Mouse (Mus musculus): ENCODE data around the gene Mycbp2.

The Mycbp2 gene

DNA sequence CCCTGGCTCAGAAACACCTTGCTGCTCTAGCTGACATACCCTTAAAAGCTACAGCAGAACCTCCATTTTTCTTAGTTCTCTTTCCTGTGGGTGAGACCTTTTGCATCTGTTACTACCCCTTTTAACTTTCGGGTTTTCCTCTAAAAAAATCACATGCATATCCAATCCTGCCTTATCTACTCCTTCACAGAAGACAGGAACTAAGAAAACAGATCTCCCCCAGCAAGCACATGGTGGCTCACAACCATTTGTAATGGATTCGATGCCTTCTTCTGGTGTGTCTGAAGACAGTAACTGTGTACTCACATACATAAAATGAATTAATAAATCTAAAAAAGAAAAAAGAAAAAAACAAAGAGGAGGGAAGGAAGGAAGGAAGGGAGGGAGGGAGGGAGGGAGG lies 87.9 kb downstream of the Mycbp2 start:
- no peak for DNase-seq

DNA sequence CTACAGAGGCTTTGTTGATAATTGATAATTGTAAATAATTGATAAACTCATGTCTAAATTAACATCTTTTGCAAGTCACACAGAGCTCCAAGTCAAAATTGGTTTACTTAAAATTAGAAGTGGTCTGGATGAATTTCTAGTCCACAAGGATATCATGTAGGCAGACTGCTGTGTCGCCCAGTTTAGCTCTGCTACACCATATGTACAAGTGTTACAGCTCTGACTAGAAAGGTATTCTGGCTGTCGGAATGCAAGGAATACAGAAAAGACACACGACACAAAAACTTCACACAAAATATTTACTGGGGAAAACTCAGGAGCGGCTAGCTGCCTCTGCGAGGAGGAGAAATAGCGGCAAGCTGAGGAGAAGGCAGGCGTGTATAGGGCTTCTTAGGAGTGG lies 89.7 kb downstream of the Mycbp2 start:
- DNase-seq: no peak

DNA sequence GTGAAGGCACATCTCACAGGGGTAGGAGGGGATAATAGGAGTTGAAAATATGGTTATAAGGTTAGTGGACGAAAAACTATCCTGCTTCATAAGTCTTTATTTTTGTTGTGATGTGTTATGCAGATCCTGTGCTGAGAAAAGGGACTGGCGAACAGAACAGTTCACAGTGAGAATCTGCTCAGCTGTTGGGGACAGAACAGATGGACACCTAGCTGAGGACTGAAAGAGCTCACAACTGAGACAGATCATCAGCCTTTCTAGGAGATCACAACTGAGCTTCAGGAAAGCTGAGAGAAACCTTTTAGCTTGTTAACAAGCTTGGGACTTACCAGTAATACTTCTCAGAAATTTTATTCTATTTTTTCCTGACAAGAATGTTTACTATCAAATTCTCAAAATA lies 92.3 kb downstream of the Mycbp2 start:
- no peak for DNase-seq

DNA sequence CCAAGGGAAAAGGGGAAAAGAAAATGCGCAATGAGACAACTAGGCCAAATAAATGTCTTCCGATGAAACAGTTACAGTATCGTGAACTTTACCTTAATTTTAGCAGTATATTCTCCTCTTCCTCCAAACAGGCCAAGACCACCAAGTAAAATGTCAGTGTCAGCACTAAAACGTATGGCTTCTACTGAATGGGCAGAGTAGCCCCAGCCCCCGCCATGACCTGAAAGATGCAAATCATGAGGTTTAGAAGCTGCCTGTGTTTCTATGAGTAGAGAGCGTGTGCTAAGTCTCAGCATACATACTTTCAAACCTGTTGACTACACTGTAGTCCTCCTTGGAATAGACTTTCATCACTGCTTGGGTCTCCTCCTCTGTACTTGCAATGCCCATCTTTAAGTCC lies 104.6 kb downstream of the Mycbp2 start:
- no peak for DNase-seq

DNA sequence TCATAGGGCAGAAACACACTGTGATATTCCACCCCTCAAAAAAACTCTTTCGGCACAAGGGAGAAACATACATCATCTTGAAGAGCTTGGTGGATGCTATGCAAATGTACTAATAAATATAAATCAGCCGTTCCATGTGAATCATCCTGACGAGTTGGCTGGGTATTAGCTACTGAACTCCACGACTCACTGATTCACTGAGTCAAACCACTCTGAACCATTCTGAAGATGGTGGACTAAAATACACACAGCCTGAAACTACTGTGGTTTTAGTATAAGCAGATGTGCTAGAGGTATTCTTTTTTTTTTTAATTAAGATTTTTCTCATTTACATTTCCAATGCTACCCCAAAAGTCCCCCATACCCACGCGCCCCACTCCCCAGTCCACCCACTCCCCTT lies 111.8 kb downstream of the Mycbp2 start:
- no peak for DNase-seq

DNA sequence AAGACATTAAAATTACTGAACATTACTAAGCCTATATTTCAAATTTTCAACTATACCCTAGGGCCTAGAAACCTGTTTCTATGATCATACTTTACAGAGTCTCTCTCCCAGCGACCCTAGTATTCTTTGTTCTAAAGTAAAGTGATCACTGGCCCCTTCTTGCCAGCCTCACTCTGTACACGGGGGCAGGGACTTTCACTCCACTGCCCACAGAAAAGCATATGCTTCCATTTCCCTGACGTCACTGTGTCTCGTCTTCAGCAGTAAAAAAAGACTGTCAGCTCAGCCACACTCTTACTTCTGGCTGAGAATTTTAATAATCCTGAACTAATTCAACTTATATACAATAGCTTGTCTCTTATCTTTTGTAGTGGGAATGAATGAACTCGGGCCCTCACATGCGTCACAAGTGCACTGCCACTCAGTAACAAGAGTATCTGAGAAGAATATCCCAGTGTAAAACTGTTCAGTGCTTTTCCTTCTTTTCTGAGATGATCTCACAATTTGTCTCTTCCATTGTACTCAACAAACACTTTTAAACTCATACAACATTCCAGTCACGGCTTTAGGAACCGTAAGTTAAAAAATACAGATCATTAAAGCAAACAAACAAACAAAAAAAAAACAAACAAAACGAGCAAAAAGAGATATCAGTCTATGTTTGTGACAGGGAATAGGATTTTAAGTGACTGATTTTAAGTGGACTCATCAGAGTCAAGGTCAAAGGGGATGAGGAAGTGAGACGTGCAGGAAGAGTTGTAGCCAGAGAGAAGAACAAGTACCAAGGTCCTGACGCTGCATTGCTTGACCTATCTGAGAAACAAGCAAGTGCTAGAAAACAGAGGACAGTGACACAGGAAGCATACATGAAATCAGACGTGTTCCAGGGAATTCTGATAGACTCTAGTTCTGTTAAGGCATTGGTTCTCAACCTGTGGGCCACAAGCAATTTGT lies 112.7 kb downstream of the Mycbp2 start:
- no peak for DNase-seq

DNA sequence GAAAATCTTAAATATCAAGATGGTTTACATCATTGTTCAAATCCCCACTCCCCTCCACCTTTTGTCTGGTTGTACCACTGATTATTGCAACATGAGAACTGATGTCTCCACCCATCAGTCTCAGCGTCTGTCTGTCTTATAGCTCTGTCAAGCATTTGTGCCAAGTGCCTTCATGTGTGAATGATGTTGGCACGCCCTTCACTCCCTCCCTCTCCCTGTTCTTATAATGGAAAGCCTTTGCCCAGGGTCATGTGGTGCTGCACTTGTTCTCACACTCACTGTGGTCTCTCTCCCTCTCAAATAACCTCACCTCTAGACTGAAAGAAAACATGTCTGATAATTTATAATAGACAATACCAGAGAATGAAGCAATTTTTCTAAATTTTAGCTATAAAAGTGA lies 124.3 kb downstream of the Mycbp2 start:
- DNase-seq: no peak

DNA sequence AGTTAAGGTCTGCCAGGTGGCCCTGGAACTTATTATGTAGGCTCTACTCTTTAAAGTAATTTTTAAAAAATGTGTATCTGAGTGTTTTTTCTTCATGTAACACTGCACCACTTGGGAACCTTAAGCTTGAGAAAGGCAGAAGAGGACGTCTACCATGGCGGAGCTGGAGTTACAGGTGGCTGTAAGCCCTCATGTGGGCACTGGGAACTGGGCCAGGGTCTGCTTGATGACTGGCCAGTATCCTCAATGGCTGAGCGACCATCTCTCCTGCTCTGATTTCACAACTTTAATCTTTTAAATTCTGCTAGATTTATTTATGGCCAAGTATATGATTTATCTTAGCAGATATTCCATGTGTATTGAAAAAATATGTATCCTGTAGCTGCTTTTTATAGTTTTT lies 124.9 kb downstream of the Mycbp2 start:
- DNase-seq: no peak

DNA sequence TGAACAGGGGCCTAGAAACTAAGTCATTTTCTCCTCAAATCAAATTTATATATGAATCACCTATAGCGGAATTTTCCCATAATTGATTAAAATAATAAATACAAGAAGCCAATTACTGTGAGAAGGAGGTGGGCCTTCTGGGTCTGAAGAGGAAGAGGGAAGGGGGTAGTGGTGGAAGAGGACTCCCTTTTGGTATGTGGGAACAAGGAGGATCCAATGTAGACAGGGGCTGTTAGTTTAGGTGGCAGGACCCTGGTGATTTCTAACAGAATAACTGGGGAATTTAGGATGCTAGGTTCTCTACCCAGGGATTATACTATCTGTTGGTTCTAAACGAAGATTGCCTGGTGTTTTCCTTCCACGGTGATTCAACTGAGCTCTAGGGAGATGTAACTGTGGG lies 130.3 kb downstream of the Mycbp2 start:
- DNase-seq: no peak

DNA sequence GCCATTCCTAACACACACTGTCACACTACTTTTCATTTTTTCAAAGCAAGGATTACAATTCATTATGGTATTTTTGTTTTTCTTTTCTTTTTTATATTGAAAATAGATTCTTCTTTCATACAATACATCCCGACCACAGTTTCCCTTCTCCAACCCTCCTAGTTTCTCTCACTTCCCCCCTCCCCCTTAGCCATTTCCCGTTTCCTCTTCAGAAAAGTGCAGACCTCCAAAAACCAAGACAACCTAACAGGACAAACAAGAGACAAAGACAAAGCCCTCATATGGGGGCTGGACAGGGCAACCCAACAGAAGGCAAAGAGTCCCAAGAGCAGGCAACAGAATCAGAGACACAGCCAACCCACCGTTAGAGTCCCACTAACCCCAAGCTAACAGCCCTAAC lies 160.0 kb downstream of the Mycbp2 start:
- no peak for DNase-seq

DNA sequence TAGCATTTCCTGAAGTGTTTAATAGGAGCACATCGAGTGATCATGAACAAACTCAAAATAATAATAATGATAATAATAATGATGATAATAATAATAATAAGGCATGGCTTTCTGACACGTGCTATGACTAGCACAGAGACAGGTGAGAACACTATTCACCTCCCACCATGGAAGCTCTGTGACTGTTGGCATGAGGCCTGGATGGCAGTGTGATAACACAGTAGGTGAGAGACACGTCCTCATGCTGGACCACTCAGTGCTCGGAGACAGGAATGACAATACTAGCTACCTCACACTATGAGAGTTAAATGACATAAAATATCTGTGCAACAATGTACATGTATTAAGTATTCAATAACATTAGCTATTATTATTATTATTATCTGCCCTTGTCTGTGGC lies 160.5 kb downstream of the Mycbp2 start:
- DNase-seq: no peak

DNA sequence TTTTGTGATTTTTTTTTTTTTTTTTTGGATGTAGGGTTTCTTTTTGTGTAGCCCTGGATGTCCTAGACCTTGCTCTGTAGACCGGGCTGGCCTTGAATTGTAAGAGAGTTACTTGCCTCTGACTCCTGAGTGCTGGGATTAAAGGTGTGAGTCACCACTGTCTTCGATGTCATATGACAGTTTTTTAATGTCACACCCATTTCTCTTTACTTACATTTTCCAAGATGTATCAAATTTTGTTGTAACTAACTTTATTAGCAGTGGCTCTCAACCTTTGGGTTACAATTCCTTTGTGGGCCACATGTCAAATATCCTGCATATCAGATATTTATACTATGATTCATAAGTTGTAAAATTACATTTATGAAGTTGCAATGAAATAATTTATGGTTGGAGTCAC lies 166.5 kb downstream of the Mycbp2 start:
- no peak for DNase-seq

DNA sequence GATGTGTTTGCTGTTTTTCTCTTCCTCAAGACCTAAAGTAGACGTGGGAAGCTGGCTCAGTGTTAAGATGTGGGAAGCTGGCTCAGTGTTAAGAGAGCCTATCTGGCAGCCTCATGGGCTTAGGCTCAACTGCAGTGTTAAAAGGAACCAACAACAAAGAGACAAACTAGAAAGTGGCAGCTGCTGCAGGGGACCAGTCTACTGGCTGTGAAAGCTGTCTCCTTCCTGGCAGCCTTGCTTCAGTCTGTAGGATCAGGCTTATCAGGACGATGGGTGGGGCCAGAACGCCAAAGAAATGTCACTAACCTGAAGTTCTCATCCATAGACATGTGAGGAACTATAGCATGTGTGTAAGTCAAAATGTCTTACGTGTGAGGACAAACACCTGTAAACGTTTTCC lies 183.7 kb downstream of the Mycbp2 start:
- no peak for DNase-seq

DNA sequence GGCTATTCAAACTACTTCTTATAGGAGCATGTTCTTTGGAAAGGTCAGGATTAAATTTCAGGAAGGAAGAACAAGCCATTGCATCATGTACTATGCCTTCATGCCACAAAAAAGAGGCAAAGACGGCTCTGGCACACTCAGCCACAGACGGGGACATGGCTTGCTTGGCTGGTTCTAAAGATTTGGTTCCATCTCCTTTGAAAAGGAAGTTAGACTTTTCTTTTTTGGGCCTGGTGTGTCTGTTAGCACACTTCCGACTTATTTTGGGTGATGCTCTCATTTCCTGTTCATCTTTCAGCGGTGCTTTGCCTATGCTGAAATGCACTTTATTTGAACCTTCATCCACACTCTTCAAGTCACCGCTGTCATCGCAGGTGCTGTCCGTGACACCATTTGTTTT lies 190.9 kb downstream of the Mycbp2 start:
- no peak for DNase-seq

DNA sequence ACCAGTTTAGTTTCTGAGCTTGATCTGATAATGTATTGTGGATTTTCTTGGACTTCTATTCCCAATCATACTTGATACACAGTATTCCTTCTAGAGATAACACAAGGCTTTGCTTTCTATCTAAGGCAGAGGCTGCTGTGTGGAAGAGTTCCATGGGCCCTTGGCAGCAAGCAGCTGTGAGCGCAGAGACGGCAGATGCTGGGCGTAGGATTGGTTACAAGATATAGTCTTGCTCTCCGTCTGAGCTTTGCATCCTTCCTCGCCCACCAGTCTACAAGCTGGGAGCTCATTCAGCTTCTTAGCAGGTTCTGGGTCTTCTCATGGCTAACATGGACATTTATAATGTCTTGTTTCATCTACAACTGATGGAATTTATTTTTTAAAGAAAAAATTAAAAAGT lies 196.5 kb downstream of the Mycbp2 start:
- no peak for DNase-seq

DNA sequence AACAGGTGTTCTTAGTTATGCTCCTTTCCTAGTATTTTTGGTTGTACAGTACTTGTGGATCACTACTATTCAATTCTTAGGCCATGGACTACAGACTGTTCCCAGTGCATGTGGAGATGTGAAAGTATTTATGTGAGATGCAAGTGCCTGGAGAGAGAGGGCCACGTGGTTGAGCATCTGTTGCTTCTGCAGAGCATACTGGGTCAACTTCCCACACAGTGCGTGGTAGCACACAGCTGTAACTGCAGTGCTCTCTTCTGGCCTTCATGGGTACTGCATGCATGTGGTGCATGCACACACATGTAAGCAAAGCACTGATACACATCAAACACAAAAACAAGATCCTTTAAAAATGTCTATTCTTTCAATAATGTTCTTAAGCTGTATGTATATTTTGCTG lies 214.6 kb downstream of the Mycbp2 start:
- DNase-seq: peak; percentile 27

DNA sequence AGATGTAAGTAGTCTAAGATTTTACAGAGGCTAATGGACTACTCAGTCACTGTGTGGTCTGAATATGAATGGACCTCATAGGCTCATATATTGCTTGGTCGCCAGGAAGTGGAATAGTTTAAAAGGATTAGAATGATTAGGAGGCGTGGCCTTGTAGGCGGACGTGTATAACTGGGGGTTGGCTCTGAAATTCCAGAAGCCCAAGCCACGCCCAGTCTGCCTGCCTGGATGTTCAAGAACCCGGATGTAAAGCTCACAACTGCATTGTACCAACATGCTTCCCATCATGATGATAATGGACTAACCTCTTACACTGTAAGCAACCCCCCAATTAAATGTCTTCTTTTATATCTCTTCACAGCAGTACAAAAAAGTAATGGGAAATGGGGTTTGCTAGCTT lies 220.9 kb downstream of the Mycbp2 start:
- DNase-seq: no peak

DNA sequence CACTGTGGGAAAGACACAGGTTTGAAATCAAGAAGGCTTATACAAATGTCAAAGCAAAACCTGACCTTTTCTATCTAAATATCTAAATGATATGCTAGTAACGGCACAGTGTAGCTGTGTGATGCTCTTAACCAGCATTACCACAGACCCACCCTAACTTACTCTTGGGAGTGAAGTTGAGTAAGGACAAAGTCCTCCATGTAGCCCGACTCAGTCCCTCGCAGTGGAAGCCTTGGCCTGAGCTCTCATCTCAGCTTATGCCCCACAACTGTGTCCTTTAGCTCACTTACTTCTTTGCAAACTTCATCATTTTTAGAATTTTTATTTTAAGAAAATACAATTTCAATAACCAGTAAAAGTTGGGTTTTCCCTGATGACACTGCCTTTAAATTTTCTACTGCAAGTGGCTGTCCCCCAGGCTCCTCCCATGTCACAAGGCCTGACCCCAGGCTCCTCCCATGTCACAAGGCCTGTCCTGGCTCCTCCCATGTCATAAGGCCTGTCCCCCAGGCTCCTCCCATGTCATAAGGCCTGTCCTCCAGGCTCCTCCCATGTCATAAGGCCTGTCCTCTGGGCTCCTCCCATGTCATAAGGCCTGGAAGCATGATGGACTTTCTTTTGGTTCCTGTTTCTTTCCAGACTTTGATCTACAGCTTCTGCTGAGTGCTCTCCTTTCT lies 231.5 kb downstream of the Mycbp2 start:
- DNase-seq: no peak

DNA sequence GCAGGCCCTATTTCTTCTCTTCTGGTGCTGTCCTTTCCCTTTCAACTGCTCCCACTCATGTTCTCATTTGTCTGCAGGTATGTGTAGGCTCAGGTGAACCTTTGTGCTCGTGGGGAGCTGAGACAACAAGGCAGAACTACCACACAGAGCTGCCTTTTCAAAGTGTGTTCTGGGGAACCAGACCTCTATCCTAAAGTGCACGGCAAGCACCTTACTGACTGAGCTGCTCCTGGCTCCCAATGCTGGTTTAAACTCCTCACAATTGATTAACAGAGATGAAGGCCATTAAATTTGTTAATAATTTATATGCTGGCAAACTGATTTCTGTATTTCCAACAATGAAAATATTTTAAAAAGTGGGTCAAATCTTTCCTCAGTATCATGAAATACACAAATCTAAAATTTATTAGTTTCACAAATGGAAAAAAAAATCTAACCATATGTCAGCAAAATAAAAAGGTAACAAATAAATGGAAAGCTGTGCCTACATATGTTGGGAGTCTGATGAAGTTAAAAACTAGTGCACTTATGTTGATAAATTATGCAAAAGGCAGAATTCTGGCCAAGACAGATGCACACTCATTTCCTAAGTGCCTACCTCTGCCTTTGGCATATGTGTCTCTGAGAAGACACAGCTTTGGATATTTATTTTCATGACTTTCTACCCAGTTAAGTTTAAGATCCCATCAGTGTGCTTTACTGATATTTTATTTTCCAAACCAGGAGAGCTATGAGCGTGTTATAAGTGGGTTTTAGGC lies 233.8 kb downstream of the Mycbp2 start:
- DNase-seq: peak; percentile 45

DNA sequence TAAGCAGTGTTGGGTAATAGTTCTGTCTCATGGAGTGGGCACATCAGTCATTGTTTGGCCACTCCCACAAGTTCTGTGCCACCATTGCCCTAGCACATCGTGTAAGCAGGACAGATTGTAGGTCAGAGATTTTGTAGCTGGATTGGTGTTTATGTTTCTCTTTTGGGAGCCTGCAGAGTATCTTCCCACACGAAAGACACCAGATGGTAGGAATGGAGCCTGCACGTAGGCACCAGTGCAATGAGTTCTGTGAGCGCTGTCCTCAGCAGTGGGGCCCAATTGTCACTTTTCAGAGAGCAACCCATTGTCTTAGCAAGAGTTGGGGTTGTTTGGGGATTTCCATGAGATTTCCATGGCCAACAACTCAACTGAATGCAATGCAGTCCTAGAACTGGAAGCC lies 236.6 kb downstream of the Mycbp2 start:
- DNase-seq: no peak

DNA sequence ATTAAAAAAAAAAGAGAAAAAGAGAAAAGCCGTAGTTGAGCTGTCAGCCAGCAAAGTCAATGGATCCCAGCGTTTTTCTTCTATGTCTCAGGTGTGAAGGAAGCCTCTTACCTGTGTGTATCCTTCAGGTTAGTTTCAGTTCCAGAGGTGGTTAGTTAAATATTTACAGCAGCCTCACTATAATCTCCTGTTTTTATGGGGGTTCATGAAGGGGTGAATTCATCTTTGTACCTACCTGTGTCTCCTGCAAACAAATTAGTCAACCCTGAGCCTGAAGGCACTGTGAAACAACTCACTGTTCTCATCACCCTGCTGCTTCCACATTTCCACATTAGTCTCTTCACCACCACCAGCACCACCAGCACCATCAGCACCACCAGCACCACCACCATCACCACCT lies 240.3 kb downstream of the Mycbp2 start:
- no peak for DNase-seq

DNA sequence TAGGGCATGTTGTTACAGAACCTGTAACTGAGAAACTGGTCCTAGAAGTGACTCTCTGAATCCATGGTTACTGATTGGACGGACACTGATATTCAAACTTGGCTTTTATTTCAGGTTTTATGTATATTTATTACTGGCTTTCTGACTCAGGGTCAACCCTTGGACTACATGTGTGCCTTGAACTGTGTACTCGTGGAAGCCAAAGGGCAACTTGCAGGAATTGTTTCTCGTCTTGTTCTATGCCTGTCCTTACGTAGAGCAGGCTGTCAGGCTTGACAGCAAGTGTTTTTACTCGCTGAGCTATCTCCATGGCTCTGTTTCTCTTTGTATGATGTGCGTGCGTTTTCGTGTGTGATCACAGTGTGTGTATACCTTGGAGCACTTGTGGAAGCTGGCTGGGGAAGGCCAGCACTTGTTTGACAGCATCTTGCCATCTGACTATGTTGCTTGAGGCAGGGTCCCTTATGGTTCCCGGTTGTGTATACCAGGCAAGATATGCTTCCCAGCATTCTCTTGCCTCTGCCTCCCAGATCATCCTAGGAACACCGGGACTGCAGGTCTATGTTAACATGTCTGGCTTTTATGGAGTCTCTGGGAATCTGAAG lies 243.8 kb downstream of the Mycbp2 start:
- DNase-seq: peak; percentile 51

DNA sequence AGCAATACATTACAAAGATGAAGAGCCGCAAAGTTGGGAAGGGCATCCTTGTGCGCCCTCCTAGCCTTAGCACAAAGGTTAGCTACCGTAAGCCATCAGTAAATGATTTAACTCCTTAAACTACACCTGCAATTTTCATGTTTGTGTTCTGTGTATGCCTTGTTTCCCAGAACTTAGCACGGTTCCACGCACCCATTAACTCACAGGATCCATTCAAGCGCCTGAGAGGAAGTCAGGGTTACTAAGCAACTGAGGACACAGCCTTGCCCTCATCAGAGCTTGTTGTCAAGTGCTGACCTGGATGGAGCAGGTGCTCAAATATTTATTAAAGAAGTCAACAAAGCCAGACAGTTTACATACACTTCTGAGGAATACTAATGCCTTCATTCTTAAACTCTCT lies 244.4 kb downstream of the Mycbp2 start:
- peak; percentile 82 for DNase-seq

Measured in kidney, adult 11 months (tissue).